Mouse (Mus musculus): Measurements from ENCODE around the gene Ecm1.

DNA sequence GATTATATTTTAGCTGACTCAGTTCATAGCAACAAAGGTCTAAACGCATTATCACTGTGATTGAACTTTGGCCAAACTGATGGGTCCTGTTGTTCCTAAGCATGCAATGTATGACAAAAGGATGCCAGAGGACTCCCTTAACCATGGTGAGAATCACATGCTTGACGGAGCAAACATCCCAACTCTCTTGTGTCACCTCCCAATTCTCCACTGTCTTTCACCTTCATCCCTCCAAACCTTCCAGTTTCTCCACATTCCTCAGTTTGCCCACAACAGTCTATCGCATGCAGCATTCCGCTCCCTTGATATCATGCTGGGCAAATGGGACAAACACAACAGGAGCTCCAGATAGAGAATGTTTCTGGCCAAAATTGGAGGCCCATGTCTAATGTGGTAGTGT lies 46.1 kb upstream of the Ecm1 start:
- no peak for TF ChIP-seq CTCF (IDR thresholded peaks at IDR 0.05; ENCODE audit: insufficient read depth, low read length)
- TF ChIP-seq POLR2A (IDR thresholded peaks at IDR 0.05; ENCODE audit: borderline replicate concordance, extremely low read depth, low read depth, low read length): no peak

Data from lung, adult 2 months (tissue).